27 mouse cellular contexts compared by ENCODE assay signal in genomic region chr9:59666813-59667212, GRCm38 (mm10). TPM values are rescaled to one million over a fixed set of nuclear protein-coding genes. Genes with fewer than 3 reads are reported as not detected.
DNase-seq lines count a peak whose midpoint lies in the region; ATAC-seq and TF ChIP-seq lines count a peak whose summit lies in the region.
"Had no signal": no experiment of that assay in that cellular context is flagged by ENCODE, and none has a peak within 500 bp of the region (broad histone marks: within the 10 kb centered on the region; RNA-seq: fewer than 3 reads in every experiment).

No protein-coding gene starts in this region.

- H3K9ac ChIP-seq in heart, embryonic 14.5 days (ENCODE audit: low read length), result no peak overlapping the region; the same call in 1 of the 2 replicates
- no peak overlapping the region for H3K9ac ChIP-seq in neural tube, embryonic 13.5 days
- H3K9ac ChIP-seq: forebrain, postnatal 0 days; hindbrain, embryonic 12.5 days; limb, embryonic 15.5 days; liver, embryonic 14.5 days; lung, embryonic 14.5 days; midbrain, embryonic 15.5 days had no signal

- no peak for ATAC-seq in heart, embryonic 14.5 days (ENCODE audit: insufficient number of reproducible peaks, insufficient read depth, low FRiP score, low read depth)
- no peak for ATAC-seq in neural tube, embryonic 13.5 days (ENCODE audit: low read depth)
- ATAC-seq: CD4-positive, CD25-positive, alpha-beta regulatory T cell, adult 4 months; intestine, postnatal 0 days; midbrain, embryonic 15.5 days had no signal

- H3K36me3 ChIP-seq in heart, embryonic 14.5 days (ENCODE audit: control insufficient read depth, insufficient read depth, low read length), result peaks cover 99% of the 10 kb centered on the region
- peaks cover 90% of the 10 kb centered on the region for H3K36me3 ChIP-seq in neural tube, embryonic 13.5 days

- intact Hi-C loops in gastrocnemius, adult 2 months (cut with DNase I), result no loop called here
- intact Hi-C loops in heart, postnatal 14 days (cut with DNase I), result no loop called here

- peak overlapping the region; percentile 1; the same call in 1 of the 2 replicates for H3K4me3 ChIP-seq in gastrocnemius, adult 2 months
- no peak overlapping the region for H3K4me3 ChIP-seq in heart, embryonic 14.5 days (ENCODE audit: control insufficient read depth in 1 of 2, insufficient read depth in 1 of 2, low read depth in 1 of 2, low read length in 2 of 2)
- H3K4me3 ChIP-seq in neural tube, embryonic 13.5 days, result no peak overlapping the region
- H3K4me3 ChIP-seq: embryonic facial prominence, embryonic 10.5 days; hindbrain, embryonic 12.5 days; limb, embryonic 15.5 days; megakaryocyte, embryonic 14.5 days; midbrain, embryonic 15.5 days had no signal

- no peaks in the 10 kb centered on the region for H3K9me3 ChIP-seq in heart, embryonic 14.5 days (ENCODE audit: control insufficient read depth, low read length)
- no peaks in the 10 kb centered on the region for H3K9me3 ChIP-seq in neural tube, embryonic 13.5 days
- H3K9me3 ChIP-seq: embryonic facial prominence, embryonic 10.5 days; hindbrain, embryonic 12.5 days; limb, embryonic 15.5 days; megakaryocyte, embryonic 14.5 days; midbrain, embryonic 15.5 days had no signal

- peak; percentile 63 for DNase-seq in gastrocnemius, adult 2 months
- DNase-seq in gastrocnemius, postnatal 25 days, result no peak
- no peak for DNase-seq in heart, postnatal 14 days
- no peak for DNase-seq in neural tube, embryonic 10.5 days (ENCODE audit: extremely low spot score, low spot score)
- no peak for DNase-seq in kidney, postnatal 10 days
- DNase-seq: adrenal gland, adult 2 months; cerebellum, adult 11 months; cerebellum, adult 9-11 months; kidney, postnatal 36 days; left cerebral cortex, postnatal 4 days; lung, embryonic 14.5 days; lung, postnatal 36 days; thymus, adult 2 months; thymus, postnatal 4 days had no signal

- no peaks in the 10 kb centered on the region for H3K27me3 ChIP-seq in heart, embryonic 14.5 days (ENCODE audit: control insufficient read depth, insufficient read depth, low read length)
- H3K27me3 ChIP-seq in neural tube, embryonic 13.5 days, result no peaks in the 10 kb centered on the region
- H3K27me3 ChIP-seq: hindbrain, embryonic 12.5 days; limb, embryonic 15.5 days; megakaryocyte, embryonic 14.5 days; midbrain, embryonic 15.5 days had no signal

- 30% methylated on average over 1 of the region's 1 CpGs for WGBS in heart, embryonic 14.5 days
- 90% methylated on average over 1 of the region's 1 CpGs for WGBS in neural tube, embryonic 13.5 days

- peaks cover 18 to 62% of the 10 kb centered on the region in 2 experiments for H3K4me1 ChIP-seq in heart, embryonic 14.5 days (ENCODE audit: control insufficient read depth in 2 of 2, insufficient read depth in 2 of 2, low read length in 2 of 2)
- H3K4me1 ChIP-seq in neural tube, embryonic 13.5 days (replicated peaks), result peaks cover 42% of the 10 kb centered on the region

- H3K4me2 ChIP-seq in heart, embryonic 14.5 days (ENCODE audit: low read length), result peak overlapping the region; percentile 28
- no peak overlapping the region for H3K4me2 ChIP-seq in neural tube, embryonic 13.5 days
- H3K4me2 ChIP-seq: hindbrain, embryonic 12.5 days; limb, embryonic 15.5 days; lung, embryonic 14.5 days; midbrain, embryonic 15.5 days had no signal

- peak overlapping the region; percentile 99 for H3K27ac ChIP-seq in gastrocnemius, adult 2 months
- peak overlapping the region; percentile 65 to 79 for H3K27ac ChIP-seq in heart, embryonic 14.5 days (replicated peaks in 1 of 2; ENCODE audit: control insufficient read depth in 1 of 2, insufficient read depth in 1 of 2, low read depth in 2 of 2, low read length in 2 of 2)
- H3K27ac ChIP-seq in neural tube, embryonic 13.5 days (replicated peaks), result peak overlapping the region; percentile 39; the same call in 1 of the 2 replicates
- H3K27ac ChIP-seq: embryonic facial prominence, embryonic 10.5 days; hindbrain, embryonic 12.5 days; limb, embryonic 15.5 days; liver, embryonic 14.5 days; midbrain, embryonic 15.5 days; stomach, postnatal 0 days had no signal

- TF ChIP-seq CTCF in gastrocnemius, adult 2 months (IDR thresholded peaks at IDR 0.05), result no peak

RNA-seq across cellular contexts. Expression of gene Pkm, which starts 10.6 kb away (rescaled TPM):
- 1,000 to 10,000 TPM; 2,556 to 3,331 TPM for total RNA-seq in gastrocnemius, adult 2 months (2021)
- 1,000 to 10,000 TPM; 2,850 to 2,853 TPM for total RNA-seq in gastrocnemius, postnatal 25 days (2021)
- polyA plus RNA-seq in heart, embryonic 14.5 days (2014; fragmentation: Nextera tagmentation; extraction: Ambion mirVana), result 1,792 and 1,798 TPM in 2 replicates
- total RNA-seq in heart, postnatal 14 days (2021), result 1,000 to 10,000 TPM; 1,287 to 1,327 TPM
- polyA plus RNA-seq in neural tube, embryonic 13.5 days (2015; fragmentation: Nextera tagmentation; extraction: Ambion mirVana), result 1,094 and 1,196 TPM in 2 replicates

RNA-seq across cellular contexts. Expression of gene Gramd2, which starts 13.1 kb away (rescaled TPM):
- under 1 TPM; 0.11 to 0.13 TPM for total RNA-seq in gastrocnemius, adult 2 months (2021)
- total RNA-seq in gastrocnemius, postnatal 25 days (2021), result under 1 TPM in 1 of 2 experiments, not detected in 1; 0.27 TPM
- polyA plus RNA-seq in heart, embryonic 14.5 days (2014; fragmentation: Nextera tagmentation; extraction: Ambion mirVana), result 0.27 and 0.43 TPM in 2 replicates
- total RNA-seq in heart, postnatal 14 days (2021), result under 1 TPM; 0.05 to 0.19 TPM
- 1.3 and 1.9 TPM in 2 replicates for polyA plus RNA-seq in neural tube, embryonic 13.5 days (2015; fragmentation: Nextera tagmentation; extraction: Ambion mirVana)
- total RNA-seq: common myeloid progenitor, adult 5-6 weeks had no signal
- polyA plus RNA-seq: CD4-positive, CD25-positive, alpha-beta regulatory T cell, adult 4 months had no signal

RNA-seq across cellular contexts. Expression of gene Parp6, which starts 49.7 kb away (rescaled TPM):
- total RNA-seq in gastrocnemius, adult 2 months (2021), result 10 to 100 TPM; 25.7 to 26.0 TPM
- total RNA-seq in gastrocnemius, postnatal 25 days (2021), result 10 to 100 TPM; 18.6 to 20.3 TPM
- polyA plus RNA-seq in heart, embryonic 14.5 days (2014; fragmentation: Nextera tagmentation; extraction: Ambion mirVana), result 19.5 and 24.6 TPM in 2 replicates
- 10 to 100 TPM; 18.5 to 22.2 TPM for total RNA-seq in heart, postnatal 14 days (2021)
- polyA plus RNA-seq in neural tube, embryonic 13.5 days (2015; fragmentation: Nextera tagmentation; extraction: Ambion mirVana), result 189 and 197 TPM in 2 replicates

Comparison
In these comparisons a context has a peak if more than half of its experiments do, and no peak if none do; other contexts are left out.
1. H3K27ac ChIP-seq: peak in every context shown above with its lines; median percentile 99 in gastrocnemius, adult 2 months; 72 in heart, embryonic 14.5 days; 39 in neural tube, embryonic 13.5 days.